Mouse (Mus musculus): ENCODE results near the gene Ptpn7.

DNA sequence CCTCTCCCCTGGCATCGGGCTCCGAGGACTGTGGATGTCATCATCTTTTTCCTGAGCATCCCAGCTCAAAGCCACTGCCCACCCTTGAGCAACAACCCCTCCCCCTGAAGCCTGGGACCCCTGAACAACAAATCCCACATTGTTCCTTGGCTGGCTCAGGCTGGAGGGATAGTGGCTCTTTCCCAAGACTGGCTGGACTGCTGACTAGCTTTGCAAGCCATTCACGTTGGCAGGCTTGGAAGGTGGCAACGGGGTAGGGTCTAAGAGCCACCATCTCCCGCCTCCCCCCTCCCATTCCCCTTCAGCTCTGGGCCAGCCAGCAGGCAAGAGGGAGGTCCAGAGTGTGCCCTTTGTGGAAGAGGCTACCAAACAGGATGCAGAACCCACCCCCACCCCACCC is 26.1 kb downstream of the Ptpn7 start:
- TF ChIP-seq CTCF (IDR thresholded peaks at IDR 0.05; ENCODE audit: borderline replicate concordance, control insufficient read depth, extremely low read depth, insufficient read depth, low read length, poor library complexity): no peak
- no peak for TF ChIP-seq POLR2A (IDR thresholded peaks at IDR 0.05; ENCODE audit: control insufficient read depth, extremely low read depth, insufficient read depth, low read length, poor library complexity)
